Mouse (Mus musculus): ENCODE data around the gene Mmel1.

Mmel1 gene

DNA sequence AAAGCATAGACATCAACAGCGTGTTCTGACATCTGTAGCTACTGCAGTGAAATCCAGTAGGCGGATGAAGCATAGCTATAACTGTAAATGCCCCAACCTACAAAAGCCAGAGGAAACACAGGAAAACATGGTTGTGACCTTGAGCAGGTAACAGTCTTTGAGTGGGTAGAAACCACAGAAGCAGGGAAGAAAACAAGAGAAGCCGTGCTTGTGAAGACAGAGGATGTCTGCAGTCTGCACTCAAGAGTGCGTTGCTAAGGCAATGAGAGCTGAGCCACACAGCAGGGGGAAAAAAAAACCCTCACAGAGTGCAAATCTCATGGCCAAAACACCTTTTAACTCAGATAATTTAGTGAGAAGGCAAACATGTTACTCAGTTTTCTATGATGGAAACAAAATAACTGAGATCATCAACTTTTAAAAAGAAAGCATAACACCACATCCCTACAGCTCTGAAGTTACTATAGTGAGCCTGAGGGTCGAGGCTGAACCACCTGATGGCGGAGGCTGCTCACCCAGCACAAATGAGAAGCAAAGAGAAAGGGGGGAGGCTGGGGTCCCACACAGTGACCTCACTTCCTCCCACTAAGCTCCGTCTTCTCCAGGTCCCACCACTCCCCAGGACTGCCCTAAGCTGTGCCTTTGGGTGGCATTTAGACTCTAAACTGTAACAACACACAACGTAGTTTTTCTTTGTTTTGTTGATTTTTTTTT lies 67.3 kb downstream of the Mmel1 start:
- no peak for DNase-seq (ENCODE audit: low read depth, low spot score)

DNA sequence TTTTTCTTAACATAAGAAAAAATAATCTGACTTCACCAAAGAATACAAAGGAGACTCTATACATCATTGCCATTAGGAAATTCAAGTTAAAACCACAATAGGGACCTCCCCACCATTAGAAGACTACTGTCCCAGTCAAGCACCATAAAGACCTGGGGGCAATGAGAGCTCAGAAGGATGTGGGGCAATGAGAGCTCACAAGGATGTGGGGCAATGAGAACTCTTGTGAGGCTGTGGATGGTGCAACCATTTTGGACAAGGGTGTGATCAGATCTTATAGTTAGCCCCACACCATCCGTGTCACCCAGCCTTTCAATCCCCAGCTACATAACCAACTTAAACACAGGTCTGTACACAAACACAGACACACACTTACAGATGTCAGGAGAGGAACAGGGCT lies 68.4 kb downstream of the Mmel1 start:
- no peak for DNase-seq (ENCODE audit: low read depth, low spot score)

DNA sequence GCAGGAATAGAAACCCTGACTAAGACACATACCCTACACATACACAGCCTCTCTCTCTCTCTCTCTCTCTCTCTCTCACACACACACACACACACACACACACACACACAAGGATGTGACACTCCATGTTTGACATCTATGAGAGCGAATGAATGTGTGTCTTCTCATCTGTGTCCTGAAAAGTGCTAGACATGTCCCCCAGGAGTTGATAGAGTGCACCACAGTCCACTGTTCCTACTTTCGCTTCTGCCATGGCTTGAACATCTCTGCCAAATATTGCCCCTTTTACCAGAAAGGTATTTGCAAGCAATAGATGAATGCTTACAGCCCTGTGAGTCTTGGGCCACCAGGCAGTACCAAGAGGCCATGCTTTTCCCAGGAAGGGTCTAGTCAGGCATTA lies 70.8 kb downstream of the Mmel1 start:
- DNase-seq (ENCODE audit: low read depth, low spot score), result no peak

DNA sequence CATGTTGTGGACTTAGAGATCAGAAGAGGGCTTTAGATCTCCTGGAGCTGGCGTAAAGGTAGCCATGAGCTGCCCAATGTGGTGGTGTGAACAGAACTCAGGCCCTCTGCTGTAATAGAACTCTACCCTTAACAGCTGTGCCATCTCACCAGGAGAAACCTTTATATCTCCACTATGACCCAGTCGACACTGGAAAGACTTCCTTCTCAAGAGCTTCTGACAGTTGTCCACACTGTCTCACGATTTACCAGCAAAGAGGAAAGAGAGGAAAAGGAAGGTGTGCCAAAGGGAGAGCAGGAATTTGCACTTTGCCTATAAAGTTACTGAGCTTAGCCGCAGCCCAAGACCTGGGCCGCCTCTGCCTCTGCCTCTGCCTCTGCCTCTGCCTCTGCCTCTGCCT lies 72.4 kb downstream of the Mmel1 start:
- no peak for DNase-seq (ENCODE audit: low read depth, low spot score)

DNA sequence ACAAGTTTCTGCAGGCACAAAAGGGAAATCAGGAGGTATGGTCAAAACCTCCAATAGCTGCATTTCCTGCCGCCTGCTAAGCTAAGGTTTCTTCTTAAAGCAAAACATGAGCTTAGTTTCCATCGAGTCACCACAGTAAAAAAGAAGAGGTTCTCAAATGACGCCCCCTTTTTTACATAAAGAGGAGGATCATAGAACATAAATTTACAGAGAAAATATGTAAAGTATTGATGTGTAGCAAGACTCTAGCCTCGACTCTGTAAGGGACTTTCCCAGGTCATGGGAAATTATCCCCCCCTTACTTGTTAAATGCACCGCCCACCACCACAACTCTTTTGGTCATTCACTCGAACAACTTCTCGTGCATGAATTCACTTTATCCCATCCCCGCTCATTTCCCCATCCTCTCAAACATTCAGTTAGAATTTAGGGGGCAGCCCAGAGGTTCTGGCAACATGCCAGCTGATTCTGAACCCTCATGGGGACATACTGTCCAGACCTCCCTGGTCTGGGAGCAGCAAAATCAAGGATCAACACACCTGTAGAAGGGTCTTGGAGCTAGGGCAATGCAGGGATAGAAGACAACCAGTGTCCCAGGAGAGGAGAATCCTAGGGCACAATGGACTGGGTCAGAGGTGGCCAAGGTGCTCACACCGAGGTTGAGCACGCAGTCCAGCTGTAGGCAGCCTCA lies 73.4 kb downstream of the Mmel1 start:
- no peak for DNase-seq (ENCODE audit: low read depth, low spot score)

DNA sequence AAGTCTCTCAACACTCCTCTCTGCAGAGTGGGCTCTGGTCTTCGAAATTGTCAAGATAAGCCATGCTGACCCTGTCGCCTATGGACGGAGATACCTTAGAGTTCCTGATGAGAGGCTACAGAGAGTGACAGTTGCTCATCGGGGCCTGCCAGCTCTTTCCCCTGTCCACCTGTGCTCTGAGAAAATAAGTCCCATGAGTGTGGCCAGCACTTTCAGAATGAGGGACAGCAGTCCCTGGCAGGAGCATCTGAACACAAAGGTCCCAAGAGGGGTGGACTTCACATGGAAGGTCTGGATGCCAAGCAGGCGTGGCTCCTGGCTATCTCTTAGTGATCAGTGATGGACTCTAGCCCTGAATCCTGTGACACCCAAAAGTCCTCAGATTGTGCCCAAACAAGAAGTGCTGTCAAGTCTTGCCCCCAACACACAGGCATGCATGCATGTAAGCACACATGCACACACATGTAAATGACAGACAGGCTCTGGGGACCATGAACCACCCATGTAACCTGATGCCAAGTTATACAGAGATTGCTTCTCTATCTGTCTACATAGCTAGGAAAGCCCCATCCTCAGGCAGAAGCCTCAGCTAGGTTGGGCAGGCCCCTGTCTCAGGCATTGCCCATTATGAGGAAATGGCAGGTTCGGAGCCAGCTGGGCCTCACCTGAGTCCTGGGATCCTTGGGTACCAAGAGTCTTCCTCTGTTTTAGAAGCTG lies 74.1 kb downstream of the Mmel1 start:
- no peak for DNase-seq (ENCODE audit: low read depth, low spot score)

DNA sequence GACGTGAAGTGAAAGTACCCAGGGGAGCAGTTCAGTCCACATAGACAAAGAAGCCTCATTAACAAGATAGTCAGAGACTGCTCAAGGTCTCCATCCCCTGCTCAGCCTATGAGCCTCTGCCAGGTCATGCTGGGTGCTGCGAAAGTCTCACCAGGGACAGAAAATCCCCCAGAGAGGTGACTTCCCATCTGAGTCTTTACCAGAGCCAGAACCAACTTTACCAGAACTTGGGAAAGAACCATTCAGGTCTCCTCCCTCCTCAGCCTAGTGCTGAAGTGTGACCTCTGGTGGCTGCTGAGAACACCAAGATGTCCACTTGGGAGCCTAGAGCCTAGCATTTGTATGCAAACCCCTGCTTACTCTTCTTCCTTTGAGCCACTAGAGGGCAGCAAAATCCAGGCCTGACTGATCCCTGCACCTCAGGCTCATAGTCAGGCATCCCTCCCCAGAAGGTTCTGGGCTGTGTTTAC lies 74.8 kb downstream of the Mmel1 start:
- no peak for DNase-seq (ENCODE audit: low read depth, low spot score)
